Mouse (Mus musculus): ENCODE measurements around the gene Kbtbd8. TPM values are rescaled to one million over a fixed set of nuclear protein-coding genes. Genes with fewer than 3 reads are reported as not detected.

Gene Kbtbd8
- polyA plus RNA-seq, 1 experiment from 2014 or later: 4.5 TPM

GRCm38 (mm10) chr6:95116513-95116912 is 527 bp upstream of the Kbtbd8 start:
- H3K4me3 ChIP-seq (replicated peaks): no peak overlapping the region
- peak overlapping the region; percentile 52; the same call in 1 of the 2 replicates for H3K4me2 ChIP-seq

GRCm38 (mm10) chr6:95117614-95118541 is 838 bp downstream of the Kbtbd8 start:
- Histone ChIP-seq H3K4me3 (replicated peaks) (peak overlapping the region; percentile 79), H3K27ac (peak overlapping the region; percentile 83), H3K4me2 (peak overlapping the region; percentile 61), H3K27me3 (peaks cover 4% of the 10 kb centered on the region; the same call in 1 of the 2 replicates), H3K9ac (replicated peaks) (peak overlapping the region; percentile 71), H3K9me3 (no peaks in the 10 kb centered on the region), H3K36me3 (peaks cover 14% of the 10 kb centered on the region; the same call in 1 of the 2 replicates), H3K4me1 (replicated peaks) (no peaks in the 10 kb centered on the region; the same call in 1 of the 2 replicates)
- peak; percentile 99 for ATAC-seq (ENCODE audit: insufficient number of reproducible peaks, insufficient read depth, low FRiP score, low TSS enrichment, low read depth)
- under 1% methylated on average over 86 of the region's 103 CpGs for WGBS

More at GRCm38 (mm10) chr6:95116513-95116912, 527 bp upstream of the Kbtbd8 start:
- Histone ChIP-seq H3K36me3 (peaks cover 1% of the 10 kb centered on the region; the same call in 1 of the 2 replicates), H3K27me3 (peaks cover 4% of the 10 kb centered on the region; the same call in 1 of the 2 replicates), H3K9me3 (no peaks in the 10 kb centered on the region), H3K27ac (no peak overlapping the region), H3K9ac (replicated peaks) (no peak overlapping the region), H3K4me1 (replicated peaks) (no peaks in the 10 kb centered on the region; the same call in 1 of the 2 replicates)
- 75% methylated on average over 8 of the region's 8 CpGs for WGBS
- no peak for ATAC-seq (ENCODE audit: insufficient number of reproducible peaks, insufficient read depth, low FRiP score, low TSS enrichment, low read depth)

GRCm38 (mm10) chr6:95119389-95119788 is 2.3 kb downstream of the Kbtbd8 start:
- 85% methylated on average over 3 of the region's 3 CpGs for WGBS

GRCm38 (mm10) chr6:95149931-95150534 is 33.0 kb downstream of the Kbtbd8 start:
- Histone ChIP-seq H3K9ac (replicated peaks) (no peak overlapping the region), H3K4me2 (no peak overlapping the region), H3K9me3 (no peaks in the 10 kb centered on the region), H3K27ac (no peak overlapping the region), H3K4me1 (replicated peaks) (no peaks in the 10 kb centered on the region), H3K27me3 (no peaks in the 10 kb centered on the region), H3K36me3 (no peaks in the 10 kb centered on the region), H3K4me3 (replicated peaks) (no peak overlapping the region)
- WGBS: 52% methylated on average over 6 of the region's 6 CpGs
- no peak for ATAC-seq (ENCODE audit: insufficient number of reproducible peaks, insufficient read depth, low FRiP score, low TSS enrichment, low read depth)

More at GRCm38 (mm10) chr6:95119389-95119788, 2.3 kb downstream of the Kbtbd8 start:
- no peak for ATAC-seq (ENCODE audit: insufficient number of reproducible peaks, insufficient read depth, low FRiP score, low TSS enrichment, low read depth)
- Histone ChIP-seq H3K9me3 (no peaks in the 10 kb centered on the region), H3K9ac (replicated peaks) (no peak overlapping the region), H3K36me3 (peaks cover 14% of the 10 kb centered on the region; the same call in 1 of the 2 replicates), H3K4me1 (replicated peaks) (no peaks in the 10 kb centered on the region; the same call in 1 of the 2 replicates), H3K4me3 (replicated peaks) (no peak overlapping the region), H3K27ac (no peak overlapping the region), H3K27me3 (peaks cover 4% of the 10 kb centered on the region; the same call in 1 of the 2 replicates), H3K4me2 (no peak overlapping the region)

GRCm38 (mm10) chr6:95150885-95151284 is 33.8 kb downstream of the Kbtbd8 start:
- Histone ChIP-seq H3K27me3 (no peaks in the 10 kb centered on the region), H3K36me3 (no peaks in the 10 kb centered on the region), H3K4me2 (no peak overlapping the region), H3K9me3 (no peaks in the 10 kb centered on the region), H3K9ac (replicated peaks) (no peak overlapping the region), H3K4me3 (replicated peaks) (no peak overlapping the region), H3K4me1 (replicated peaks) (no peaks in the 10 kb centered on the region), H3K27ac (no peak overlapping the region)
- no peak for ATAC-seq (ENCODE audit: insufficient number of reproducible peaks, insufficient read depth, low FRiP score, low TSS enrichment, low read depth)
- WGBS: 90% methylated on average over 4 of the region's 4 CpGs

GRCm38 (mm10) chr6:95151563-95151962 is 34.5 kb downstream of the Kbtbd8 start:
- Histone ChIP-seq H3K9me3 (no peaks in the 10 kb centered on the region), H3K27me3 (no peaks in the 10 kb centered on the region), H3K4me1 (replicated peaks) (no peaks in the 10 kb centered on the region), H3K27ac (no peak overlapping the region), H3K9ac (replicated peaks) (no peak overlapping the region), H3K36me3 (no peaks in the 10 kb centered on the region), H3K4me3 (replicated peaks) (no peak overlapping the region), H3K4me2 (no peak overlapping the region)
- 76% methylated on average over 2 of the region's 2 CpGs for WGBS
- no peak for ATAC-seq (ENCODE audit: insufficient number of reproducible peaks, insufficient read depth, low FRiP score, low TSS enrichment, low read depth)

GRCm38 (mm10) chr6:95163965-95164364 is 46.9 kb downstream of the Kbtbd8 start:
- Histone ChIP-seq H3K36me3 (no peaks in the 10 kb centered on the region), H3K9me3 (no peaks in the 10 kb centered on the region), H3K27ac (no peak overlapping the region), H3K4me3 (replicated peaks) (no peak overlapping the region), H3K4me1 (replicated peaks) (no peaks in the 10 kb centered on the region), H3K4me2 (no peak overlapping the region), H3K9ac (replicated peaks) (no peak overlapping the region), H3K27me3 (no peaks in the 10 kb centered on the region)
- WGBS: 46% methylated on average over 4 of the region's 4 CpGs
- no peak for ATAC-seq (ENCODE audit: insufficient number of reproducible peaks, insufficient read depth, low FRiP score, low TSS enrichment, low read depth)

GRCm38 (mm10) chr6:95165630-95166029 is 48.6 kb downstream of the Kbtbd8 start:
- no peaks in the 10 kb centered on the region for H3K4me1 ChIP-seq (replicated peaks)
- H3K9ac ChIP-seq (replicated peaks): no peak overlapping the region
- no peak overlapping the region for H3K27ac ChIP-seq
- no peaks in the 10 kb centered on the region for H3K36me3 ChIP-seq
- H3K27me3 ChIP-seq: no peaks in the 10 kb centered on the region
- ATAC-seq (ENCODE audit: insufficient number of reproducible peaks, insufficient read depth, low FRiP score, low TSS enrichment, low read depth): no peak
- no peak overlapping the region for H3K4me2 ChIP-seq
- H3K9me3 ChIP-seq: no peaks in the 10 kb centered on the region
- no peak overlapping the region for H3K4me3 ChIP-seq (replicated peaks)

- no peak overlapping the region for H3K27ac ChIP-seq
- no peaks in the 10 kb centered on the region for H3K9me3 ChIP-seq
- H3K4me2 ChIP-seq: no peak overlapping the region
- ATAC-seq (ENCODE audit: insufficient number of reproducible peaks, insufficient read depth, low FRiP score, low TSS enrichment, low read depth): no peak
- no peak overlapping the region for H3K9ac ChIP-seq (replicated peaks)
- no peak overlapping the region for H3K4me3 ChIP-seq (replicated peaks)
- WGBS: 49% methylated on average over 5 of the region's 5 CpGs
- no peaks in the 10 kb centered on the region for H3K27me3 ChIP-seq
- no peaks in the 10 kb centered on the region for H3K4me1 ChIP-seq (replicated peaks)
- no peaks in the 10 kb centered on the region for H3K36me3 ChIP-seq
Observed at GRCm38 (mm10) chr6:95167668-95168227, 50.7 kb downstream of the Kbtbd8 start.

GRCm38 (mm10) chr6:95169411-95169810 is 52.4 kb downstream of the Kbtbd8 start:
- Histone ChIP-seq H3K4me3 (replicated peaks) (no peak overlapping the region), H3K27me3 (no peaks in the 10 kb centered on the region), H3K4me2 (no peak overlapping the region), H3K4me1 (replicated peaks) (no peaks in the 10 kb centered on the region), H3K27ac (no peak overlapping the region), H3K36me3 (no peaks in the 10 kb centered on the region), H3K9ac (replicated peaks) (no peak overlapping the region), H3K9me3 (no peaks in the 10 kb centered on the region)
- no peak for ATAC-seq (ENCODE audit: insufficient number of reproducible peaks, insufficient read depth, low FRiP score, low TSS enrichment, low read depth)
- 86% methylated on average over 6 of the region's 6 CpGs for WGBS

Measured in limb, embryonic 12.5 days (tissue).